Mouse (Mus musculus) cerebellum, adult 2 months (tissue): Measurements from ENCODE around the gene S100a7a.

Source experiments
- CTCF ChIP-seq: fragments of 200-500 bp; IDR thresholded peaks from 2 replicates; pipeline ENCODE4 v1.5.1; 2011; ENCODE audit warnings: low read depth, mild to moderate bottlenecking, control low read depth, low read length, moderate library complexity, borderline replicate concordance; ENCODE audit not compliant: insufficient read depth
- POLR2A ChIP-seq: fragments of 200-500 bp; IDR thresholded peaks from 2 replicates; pipeline ENCODE4 v1.6.1; 2011; ENCODE audit warnings: low read length, control low read depth, borderline replicate concordance; ENCODE audit not compliant: insufficient read depth

- no peak for TF ChIP-seq CTCF
- TF ChIP-seq POLR2A: no peak
These were observed 4.8 kb upstream of the S100a7a start for GRCm38 (mm10) chr3:90648981-90649380.
